ENCODE assay signal across 8 mouse cellular contexts in genomic region chr8:121874031-121874430, GRCm38 (mm10). TPM values are rescaled to one million over a fixed set of nuclear protein-coding genes. Genes with fewer than 3 reads are reported as not detected.
DNase-seq lines count a peak whose midpoint lies in the region; ATAC-seq lines count a peak whose summit lies in the region.

No protein-coding gene starts in this region.

- H3K4me1 ChIP-seq in lung, embryonic 15.5 days = peaks cover 14% of the 10 kb centered on the region
- no peaks in the 10 kb centered on the region; the same call in 1 of the 2 replicates for H3K4me1 ChIP-seq in forebrain, embryonic 14.5 days (ENCODE audit: control insufficient read depth, insufficient read depth, low read length)

- H3K4me2 ChIP-seq in lung, embryonic 15.5 days = no peak overlapping the region
- H3K4me2 ChIP-seq in forebrain, embryonic 14.5 days (ENCODE audit: low read length) = no peak overlapping the region

- WGBS in lung, embryonic 15.5 days = 45% methylated on average over 9 of the region's 9 CpGs
- WGBS in forebrain, embryonic 14.5 days = 75% methylated on average over 9 of the region's 9 CpGs

- no peaks in the 10 kb centered on the region for H3K27me3 ChIP-seq in lung, embryonic 15.5 days
- H3K27me3 ChIP-seq in forebrain, embryonic 14.5 days (replicated peaks; ENCODE audit: control insufficient read depth, insufficient read depth, low read length) = no peaks in the 10 kb centered on the region

- no peak overlapping the region for H3K4me3 ChIP-seq in lung, embryonic 15.5 days
- no peak overlapping the region for H3K4me3 ChIP-seq in forebrain, embryonic 14.5 days (ENCODE audit: low read depth, low read length)

- no peak overlapping the region for H3K9ac ChIP-seq in lung, embryonic 15.5 days
- H3K9ac ChIP-seq in forebrain, embryonic 14.5 days (ENCODE audit: low read length) = no peak overlapping the region

- no peak overlapping the region for H3K27ac ChIP-seq in lung, embryonic 15.5 days
- H3K27ac ChIP-seq in forebrain, embryonic 14.5 days (ENCODE audit: low read depth, low read length) = no peak overlapping the region

- no peak for ATAC-seq in CD4-positive, CD25-positive, alpha-beta regulatory T cell, adult 4 months
- ATAC-seq in lung, embryonic 15.5 days (ENCODE audit: borderline replicate concordance, extremely low read depth, low FRiP score, low TSS enrichment) = peak; percentile 50; the same call in 1 of the 2 replicates
- ATAC-seq in forebrain, embryonic 14.5 days = no peak

- H3K9me3 ChIP-seq in lung, embryonic 15.5 days = no peaks in the 10 kb centered on the region
- no peaks in the 10 kb centered on the region for H3K9me3 ChIP-seq in forebrain, embryonic 14.5 days (replicated peaks; ENCODE audit: control insufficient read depth, low read length)

- peak; percentile 56 for DNase-seq in CD4-positive, CD25-positive, alpha-beta regulatory T cell, adult 2 months (ENCODE audit: low read depth, low spot score)
- DNase-seq in adrenal gland, adult 18-20 months (ENCODE audit: low spot score in 2 of 2) = peak; percentile 48 to 50
- peak; percentile 60 for DNase-seq in gastrocnemius, postnatal 10 days
- peak; percentile 59 to 61 for DNase-seq in kidney, adult 8-10 months
- peak; percentile 26 for DNase-seq in thymus, postnatal 25 days
- DNase-seq in forebrain, embryonic 14.5 days (ENCODE audit: low spot score) = no peak

- no peaks in the 10 kb centered on the region for H3K36me3 ChIP-seq in lung, embryonic 15.5 days
- no peaks in the 10 kb centered on the region for H3K36me3 ChIP-seq in forebrain, embryonic 14.5 days (ENCODE audit: control insufficient read depth, insufficient read depth, low read length)

RNA-seq across cellular contexts. Expression of gene Slc7a5, which starts 33.5 kb away (rescaled TPM):
- 1 to 10 TPM; 1.8 to 3.3 TPM for polyA plus RNA-seq in CD4-positive, CD25-positive, alpha-beta regulatory T cell, adult 4 months (2017; shearing (Covaris generic))
- 10 to 100 TPM; 35.3 to 48.3 TPM for total RNA-seq in adrenal gland, adult 18-20 months (2021)
- total RNA-seq in gastrocnemius, postnatal 10 days (2021) = 10 to 100 TPM in 1 of 2 experiments, 1 to 10 TPM in 1; 8.1 to 10.7 TPM
- polyA plus RNA-seq in lung, embryonic 15.5 days (2015; fragmentation: Nextera tagmentation; extraction: Ambion mirVana) = 14.8 and 15.5 TPM in 2 replicates
- polyA plus RNA-seq in forebrain, embryonic 14.5 days (2014; fragmentation: Nextera tagmentation; extraction: Ambion mirVana) = 37.9 and 39.7 TPM in 2 replicates

RNA-seq across cellular contexts. Expression of gene Klhdc4, which starts 44.7 kb away (rescaled TPM):
- polyA plus RNA-seq in CD4-positive, CD25-positive, alpha-beta regulatory T cell, adult 4 months (2017; shearing (Covaris generic)) = 10 to 100 TPM; 28.0 to 40.9 TPM
- 10 to 100 TPM; 23.1 to 26.5 TPM for total RNA-seq in adrenal gland, adult 18-20 months (2021)
- 10 to 100 TPM; 10.7 to 13.3 TPM for total RNA-seq in gastrocnemius, postnatal 10 days (2021)
- polyA plus RNA-seq in lung, embryonic 15.5 days (2015; fragmentation: Nextera tagmentation; extraction: Ambion mirVana) = 39.4 and 41.8 TPM in 2 replicates
- 40.3 and 41.3 TPM in 2 replicates for polyA plus RNA-seq in forebrain, embryonic 14.5 days (2014; fragmentation: Nextera tagmentation; extraction: Ambion mirVana)
